Mouse (Mus musculus): ENCODE data around the gene Eci3. TPM values are rescaled to one million over a fixed set of nuclear protein-coding genes. Genes with fewer than 3 reads are reported as not detected.

The Eci3 gene
- polyA plus RNA-seq, 1 experiment from 2014 or later = 0.47 TPM

- 74% methylated on average over 10 of the region's 10 CpGs for WGBS
- Histone ChIP-seq H3K27me3 (replicated peaks) (0 out of 2 replicates have a peak, but pooled peaks cover 4% of the 10 kb centered on the region), H3K9me3 (replicated peaks) (no peaks in the 10 kb centered on the region; the same call in 1 of the 2 replicates), H3K36me3 (no peaks in the 10 kb centered on the region), H3K9ac (no peak overlapping the region), H3K4me1 (replicated peaks) (no peaks in the 10 kb centered on the region), H3K27ac (ENCODE audit: poor library complexity, severe bottlenecking) (no peak overlapping the region), H3K4me3 (no peak overlapping the region), H3K4me2 (no peak overlapping the region)
- ATAC-seq (ENCODE audit: insufficient number of reproducible peaks, low FRiP score) = no peak
Observed at GRCm38 (mm10) chr13:34934931-34935644, 28.5 kb downstream of the Eci3 start.

GRCm38 (mm10) chr13:34924210-34924609, 39.4 kb downstream of the Eci3 start, which contains the start of the genes Fam217a and 4933417A18Rik:
Fam217a (minus strand) TSS chr13:34924310.
4933417A18Rik (plus strand) TSS chr13:34924409.
- H3K27ac ChIP-seq (ENCODE audit: poor library complexity, severe bottlenecking) = no peak within 1 kb of the TSS
- WGBS = 73% methylated on average over 4 of the region's 4 CpGs
- H3K9ac ChIP-seq = no peak within 1 kb of the TSS

GRCm38 (mm10) chr13:34916520-34917167, 47.0 kb downstream of the Eci3 start:
- WGBS = 28% methylated on average over 37 of the region's 37 CpGs
- Histone ChIP-seq H3K36me3 (no peaks in the 10 kb centered on the region), H3K4me2 (peak overlapping the region; percentile 72), H3K4me1 (replicated peaks) (no peaks in the 10 kb centered on the region), H3K27me3 (replicated peaks) (no peaks in the 10 kb centered on the region), H3K9me3 (replicated peaks) (no peaks in the 10 kb centered on the region), H3K9ac (0 out of 2 replicates have a peak overlapping the region, but pooled peaks have one; percentile 44), H3K4me3 (peak overlapping the region; percentile 42), H3K27ac (ENCODE audit: poor library complexity, severe bottlenecking) (no peak overlapping the region)
- peak; percentile 69; the same call in 1 of the 2 replicates for ATAC-seq (ENCODE audit: insufficient number of reproducible peaks, low FRiP score)

More at GRCm38 (mm10) chr13:34924210-34924609, 39.4 kb downstream of the Eci3 start, which contains the start of the genes Fam217a and 4933417A18Rik:
- no peak for ATAC-seq (ENCODE audit: insufficient number of reproducible peaks, low FRiP score)
- Histone ChIP-seq H3K9me3 (replicated peaks) (no peaks in the 10 kb centered on the region), H3K4me2 (no peak within 1 kb of the TSS), H3K27me3 (replicated peaks) (no peaks in the 10 kb centered on the region), H3K4me1 (replicated peaks) (no peaks in the 10 kb centered on the region), H3K4me3 (no peak within 1 kb of the TSS), H3K36me3 (no peaks in the 10 kb centered on the region)

GRCm38 (mm10) chr13:34914614-34915013, 49.0 kb downstream of the Eci3 start:
- H3K36me3 ChIP-seq = no peaks in the 10 kb centered on the region
- 83% methylated on average over 9 of the region's 9 CpGs for WGBS
- no peak overlapping the region for H3K4me3 ChIP-seq
- no peak overlapping the region for H3K9ac ChIP-seq
- no peaks in the 10 kb centered on the region for H3K9me3 ChIP-seq (replicated peaks)
- H3K4me2 ChIP-seq = no peak overlapping the region
- H3K27ac ChIP-seq (ENCODE audit: poor library complexity, severe bottlenecking) = no peak overlapping the region
- H3K27me3 ChIP-seq (replicated peaks) = no peaks in the 10 kb centered on the region
- ATAC-seq (ENCODE audit: insufficient number of reproducible peaks, low FRiP score) = no peak
- no peaks in the 10 kb centered on the region for H3K4me1 ChIP-seq (replicated peaks)

Other genes with a start within 250 kb of the Eci3 start
- gene Fam50b, start 229.0 kb downstream of the Eci3 start, polyA plus RNA-seq (2016; fragmentation: Nextera tagmentation; extraction: Ambion mirVana) = not detected in 2 replicates
- gene Prpf4b, start 88.5 kb downstream of the Eci3 start, polyA plus RNA-seq (2016; fragmentation: Nextera tagmentation; extraction: Ambion mirVana) = 61.0 and 66.6 TPM in 2 replicates
- gene Fam217a, start 39.5 kb downstream of the Eci3 start, polyA plus RNA-seq (2016; fragmentation: Nextera tagmentation; extraction: Ambion mirVana) = 1.6 and 1.7 TPM in 2 replicates
- not detected in 2 replicates for gene 4933417A18Rik, start 39.4 kb downstream of the Eci3 start, polyA plus RNA-seq (2016; fragmentation: Nextera tagmentation; extraction: Ambion mirVana)
- 107 and 111 TPM in 2 replicates for gene Eci2, start 63.3 kb upstream of the Eci3 start, polyA plus RNA-seq (2016; fragmentation: Nextera tagmentation; extraction: Ambion mirVana)

Data from heart, embryonic 12.5 days (tissue).